Mouse (Mus musculus): Measurements from ENCODE around the gene Eef2. TPM values are rescaled to one million over a fixed set of nuclear protein-coding genes. Genes with fewer than 3 reads are reported as not detected.

Eef2 gene
- polyA plus RNA-seq, 1 experiment: 2,100 TPM

DNA sequence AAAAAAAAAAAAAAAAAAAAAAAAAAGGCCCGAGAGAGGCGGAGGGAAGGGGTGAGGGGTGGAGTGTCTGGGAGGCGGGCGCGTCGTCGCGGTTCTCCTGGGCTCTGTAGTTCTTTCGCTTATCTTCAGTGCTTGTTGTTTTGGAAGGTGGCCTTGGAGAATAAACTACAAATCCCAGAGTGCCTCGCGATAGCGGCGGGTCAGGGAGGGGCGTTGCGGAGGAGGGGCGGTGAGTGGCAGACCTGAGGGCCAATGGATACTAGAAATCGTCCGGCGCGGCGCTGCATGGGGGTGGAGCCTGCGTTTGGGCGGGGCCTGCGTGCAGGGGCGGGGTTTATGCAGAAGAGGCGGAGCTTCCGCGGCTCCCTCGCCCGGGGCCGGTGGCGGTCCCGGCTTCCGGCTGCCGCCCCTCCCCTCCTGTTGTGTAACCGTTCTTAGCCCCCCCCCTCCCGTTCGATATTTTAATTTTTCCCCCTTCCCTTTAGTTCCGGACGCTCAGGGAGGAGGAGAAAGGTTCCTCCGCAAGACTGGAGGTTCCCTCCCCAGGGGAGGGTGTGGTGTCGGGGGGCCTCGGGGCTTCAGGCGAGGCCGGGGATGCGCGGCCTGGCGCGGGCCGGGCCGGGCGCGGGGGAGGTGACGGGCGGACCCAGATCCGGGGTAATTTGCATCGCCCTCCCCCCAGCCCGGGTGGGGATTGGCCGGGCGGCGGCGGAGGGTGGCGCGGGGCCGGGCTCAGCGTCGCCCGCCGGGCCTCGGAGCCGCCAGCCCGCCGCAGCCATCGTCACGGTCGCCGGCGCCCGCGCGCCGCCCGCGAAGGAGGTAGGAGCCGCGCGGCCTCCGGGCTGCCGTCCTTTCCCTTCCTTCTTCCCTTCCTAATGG, 38.9 kb upstream of the Eef2 start:
- no peaks in the 10 kb centered on the region; the same call in 1 of the 2 replicates for H3K27me3 ChIP-seq (ENCODE audit: control insufficient read depth, insufficient read depth, low read length)
- TF ChIP-seq CTCF (IDR thresholded peaks at IDR 0.05; ENCODE audit: borderline replicate concordance, control insufficient read depth, extremely low read depth, insufficient read depth, low read length, poor library complexity) (no peak), POLR2A (IDR thresholded peaks at IDR 0.05; ENCODE audit: control insufficient read depth, extremely low read depth, insufficient read depth, low read length, poor library complexity) (peak; percentile 61; the same call in 1 of the 2 replicates)
- peak; percentile 99 for DNase-seq
- 1% methylated on average over 63 of the region's 89 CpGs for WGBS
- peak overlapping the region; percentile 69 for H3K4me3 ChIP-seq (ENCODE audit: control insufficient read depth, insufficient read depth, low read length)
- H3K36me3 ChIP-seq (ENCODE audit: control insufficient read depth, insufficient read depth, low read length): no peaks in the 10 kb centered on the region
- peaks cover 51% of the 10 kb centered on the region for H3K4me1 ChIP-seq (replicated peaks; ENCODE audit: control insufficient read depth, insufficient read depth, low read length)
- H3K27ac ChIP-seq (ENCODE audit: control insufficient read depth, insufficient read depth, low read length): peak overlapping the region; percentile 75

- H3K4me3 ChIP-seq (ENCODE audit: control insufficient read depth, insufficient read depth, low read length): peak overlapping the region; percentile 69
- 2% methylated on average over 21 of the region's 24 CpGs for whole genome bisulfite sequencing
- H3K36me3 ChIP-seq (ENCODE audit: control insufficient read depth, insufficient read depth, low read length): no peaks in the 10 kb centered on the region
- H3K27ac ChIP-seq (ENCODE audit: control insufficient read depth, insufficient read depth, low read length): peak overlapping the region; percentile 75
- no peaks in the 10 kb centered on the region; the same call in 1 of the 2 replicates for H3K27me3 ChIP-seq (ENCODE audit: control insufficient read depth, insufficient read depth, low read length)
- H3K4me1 ChIP-seq (replicated peaks; ENCODE audit: control insufficient read depth, insufficient read depth, low read length): peaks cover 52% of the 10 kb centered on the region
- DNase-seq: peak; percentile 72
- TF ChIP-seq CTCF (IDR thresholded peaks at IDR 0.05; ENCODE audit: borderline replicate concordance, control insufficient read depth, extremely low read depth, insufficient read depth, low read length, poor library complexity) (no peak), POLR2A (IDR thresholded peaks at IDR 0.05; ENCODE audit: control insufficient read depth, extremely low read depth, insufficient read depth, low read length, poor library complexity) (no peak; the same call in 1 of the 2 replicates)
Measured at GRCm38 (mm10) chr10:81138131-81138782, 38.2 kb upstream of the Eef2 start.

DNA sequence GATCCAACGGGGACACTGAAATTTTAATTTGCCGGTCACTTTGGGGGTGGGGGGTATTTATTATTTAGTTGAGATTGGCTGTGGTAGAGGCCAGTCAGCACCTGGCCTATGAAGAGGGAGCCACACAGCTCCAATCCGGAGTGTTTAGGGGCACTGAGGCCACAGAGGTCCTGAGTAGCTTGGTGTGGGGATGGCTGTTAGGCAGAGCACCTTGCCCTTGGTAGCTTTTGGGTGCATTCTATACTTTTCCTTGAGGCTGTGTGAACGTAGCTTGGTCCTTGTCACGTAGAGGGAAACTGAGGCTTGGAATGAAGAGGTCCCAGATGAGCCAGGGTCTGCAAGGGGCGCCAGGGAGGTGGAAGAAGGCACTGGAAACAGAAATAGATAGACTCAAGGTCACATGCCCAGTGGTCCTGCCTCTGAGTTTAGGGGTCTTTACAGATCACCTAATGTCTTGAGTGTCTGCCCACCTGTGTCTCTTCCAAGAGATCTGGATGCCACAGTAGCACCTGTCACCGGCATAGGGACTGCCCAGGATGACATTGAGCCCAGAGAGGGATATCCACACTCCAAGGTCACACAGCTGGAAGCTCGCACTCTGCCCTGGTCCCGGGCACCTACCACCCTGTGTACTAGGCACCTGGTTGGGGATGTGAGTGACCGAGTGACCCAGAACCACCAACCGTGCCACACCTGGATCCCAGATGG, 37.5 kb upstream of the Eef2 start:
- no peak for TF ChIP-seq CTCF (IDR thresholded peaks at IDR 0.05; ENCODE audit: borderline replicate concordance, control insufficient read depth, extremely low read depth, insufficient read depth, low read length, poor library complexity)
- TF ChIP-seq POLR2A (IDR thresholded peaks at IDR 0.05; ENCODE audit: control insufficient read depth, extremely low read depth, insufficient read depth, low read length, poor library complexity): no peak
- H3K27me3 ChIP-seq (ENCODE audit: control insufficient read depth, insufficient read depth, low read length): no peaks in the 10 kb centered on the region; the same call in 1 of the 2 replicates
- peaks cover 50% of the 10 kb centered on the region for H3K4me1 ChIP-seq (replicated peaks; ENCODE audit: control insufficient read depth, insufficient read depth, low read length)
- peaks cover 3% of the 10 kb centered on the region for H3K36me3 ChIP-seq (ENCODE audit: control insufficient read depth, insufficient read depth, low read length)
- 53% methylated on average over 11 of the region's 11 CpGs for WGBS
- no peak for DNase-seq
- H3K27ac ChIP-seq (ENCODE audit: control insufficient read depth, insufficient read depth, low read length): no peak overlapping the region; the same call in 1 of the 2 replicates
- H3K4me3 ChIP-seq (ENCODE audit: control insufficient read depth, insufficient read depth, low read length): peak overlapping the region; percentile 69

- peaks cover 45% of the 10 kb centered on the region for H3K4me1 ChIP-seq (replicated peaks; ENCODE audit: control insufficient read depth, insufficient read depth, low read length)
- DNase-seq: no peak
- H3K27me3 ChIP-seq (ENCODE audit: control insufficient read depth, insufficient read depth, low read length): no peaks in the 10 kb centered on the region
- TF ChIP-seq CTCF (IDR thresholded peaks at IDR 0.05; ENCODE audit: borderline replicate concordance, control insufficient read depth, extremely low read depth, insufficient read depth, low read length, poor library complexity) (no peak), POLR2A (IDR thresholded peaks at IDR 0.05; ENCODE audit: control insufficient read depth, extremely low read depth, insufficient read depth, low read length, poor library complexity) (no peak)
- WGBS: 86% methylated on average over 4 of the region's 4 CpGs
- H3K36me3 ChIP-seq (ENCODE audit: control insufficient read depth, insufficient read depth, low read length): peaks cover 8% of the 10 kb centered on the region
- no peak overlapping the region for H3K4me3 ChIP-seq (ENCODE audit: control insufficient read depth, insufficient read depth, low read length)
- H3K27ac ChIP-seq (ENCODE audit: control insufficient read depth, insufficient read depth, low read length): no peak overlapping the region
Measured at GRCm38 (mm10) chr10:81139529-81139846, 36.9 kb upstream of the Eef2 start.

DNA sequence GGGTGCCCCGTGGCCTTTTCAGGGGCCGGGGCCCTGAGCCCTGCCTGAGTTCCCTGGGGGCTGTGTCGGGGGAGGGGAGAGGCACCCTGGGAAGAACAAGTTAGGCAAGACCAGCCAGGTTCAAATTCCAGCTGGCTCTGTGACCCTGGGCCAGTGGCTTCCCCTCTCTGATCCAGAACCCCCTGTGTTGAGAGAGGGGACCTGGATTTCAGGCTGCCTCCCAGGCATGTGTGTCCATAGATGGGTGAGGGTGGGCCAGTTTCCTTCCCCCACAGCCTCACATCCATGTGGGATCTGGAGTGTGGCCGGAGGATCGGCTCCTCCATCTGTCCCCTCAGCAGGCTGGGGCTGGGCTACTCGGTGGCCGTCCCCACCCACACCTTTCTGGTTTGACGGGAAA, 36.4 kb upstream of the Eef2 start:
- H3K36me3 ChIP-seq (ENCODE audit: control insufficient read depth, insufficient read depth, low read length): peaks cover 13% of the 10 kb centered on the region
- peaks cover 41% of the 10 kb centered on the region for H3K4me1 ChIP-seq (replicated peaks; ENCODE audit: control insufficient read depth, insufficient read depth, low read length)
- 60% methylated on average over 8 of the region's 8 CpGs for WGBS
- TF ChIP-seq CTCF (IDR thresholded peaks at IDR 0.05; ENCODE audit: borderline replicate concordance, control insufficient read depth, extremely low read depth, insufficient read depth, low read length, poor library complexity): no peak
- no peak for TF ChIP-seq POLR2A (IDR thresholded peaks at IDR 0.05; ENCODE audit: control insufficient read depth, extremely low read depth, insufficient read depth, low read length, poor library complexity)
- no peak for DNase-seq
- no peak overlapping the region for H3K4me3 ChIP-seq (ENCODE audit: control insufficient read depth, insufficient read depth, low read length)
- no peak overlapping the region for H3K27ac ChIP-seq (ENCODE audit: control insufficient read depth, insufficient read depth, low read length)
- no peaks in the 10 kb centered on the region for H3K27me3 ChIP-seq (ENCODE audit: control insufficient read depth, insufficient read depth, low read length)

Data from thymus, adult 2 months (tissue).